22 mouse cellular contexts compared by ENCODE assay signal in the genomic region with DNA sequence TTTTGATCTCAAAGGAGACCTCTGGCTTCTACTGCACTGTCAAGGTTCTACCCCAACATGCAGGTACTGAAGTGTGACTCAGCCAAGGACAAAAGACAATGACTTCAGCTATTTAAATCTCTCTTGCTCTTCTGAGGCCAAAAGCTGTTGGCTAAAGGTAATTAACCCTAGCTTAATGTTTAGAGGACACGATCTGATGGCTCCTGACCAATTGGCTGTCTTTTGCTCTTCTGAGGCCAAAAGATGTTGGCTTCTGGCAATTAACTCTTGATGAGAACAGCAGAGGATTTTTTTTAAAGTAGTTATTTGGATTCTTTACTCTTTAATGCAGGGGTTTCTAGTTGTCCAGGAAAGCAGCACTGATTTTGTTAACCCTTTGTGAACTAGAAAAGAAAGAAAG.
DNase-seq lines count a peak whose midpoint lies in the region; TF ChIP-seq lines count a peak whose summit lies in the region.
"Had no signal": no experiment of that assay in that cellular context is flagged by ENCODE, and none has a peak within 500 bp of the region (broad histone marks: within the 10 kb centered on the region; RNA-seq: fewer than 3 reads in every experiment).

No protein-coding gene starts in this region.

- H3K27ac ChIP-seq in kidney, adult 2 months (ENCODE audit: insufficient read depth, low read depth, low read length), result no peak overlapping the region
- no peak overlapping the region for H3K27ac ChIP-seq in left cerebral cortex, adult 2 months
- H3K27ac ChIP-seq: embryonic facial prominence, embryonic 12.5 days; embryonic facial prominence, embryonic 15.5 days; gastrocnemius, adult 2 months; hindbrain, embryonic 12.5 days; hindbrain, embryonic 15.5 days had no signal

- no peak for TF ChIP-seq CTCF in kidney, adult 2 months (conservative IDR thresholded peaks at IDR 0.05; ENCODE audit: insufficient read depth, insufficient read length, low read depth, low read length)
- TF ChIP-seq CTCF in left cerebral cortex, adult 2 months (IDR thresholded peaks at IDR 0.05), result no peak

- intact Hi-C loops in left cerebral cortex, postnatal 4 days (cut with DNase I), result no loop called here
- intact Hi-C loops in left cerebral cortex, adult 2 months (cut with DNase I), result no loop called here

- WGBS in kidney, adult 2 months, result 10% methylated on average over 1 of the region's 1 CpGs

- no peaks in the 10 kb centered on the region for H3K4me1 ChIP-seq in kidney, adult 2 months (ENCODE audit: control insufficient read depth, insufficient read depth, low read length)
- H3K4me1 ChIP-seq: embryonic facial prominence, embryonic 12.5 days; embryonic facial prominence, embryonic 15.5 days; hindbrain, embryonic 12.5 days; hindbrain, embryonic 15.5 days had no signal

- H3K4me3 ChIP-seq in kidney, adult 2 months (ENCODE audit: insufficient read depth, low read depth, low read length), result no peak overlapping the region
- H3K4me3 ChIP-seq in left cerebral cortex, adult 2 months, result no peak overlapping the region
- H3K4me3 ChIP-seq: embryonic facial prominence, embryonic 12.5 days; embryonic facial prominence, embryonic 15.5 days; gastrocnemius, adult 2 months; hindbrain, embryonic 12.5 days; hindbrain, embryonic 15.5 days had no signal

- peak; percentile 14 to 54 for DNase-seq in cerebellum, postnatal 14 days
- no peak for DNase-seq in cerebellum, adult 9-11 months
- peak; percentile 67 for DNase-seq in kidney, adult 2 months
- DNase-seq in kidney, postnatal 25 days, result no peak
- DNase-seq in left cerebral cortex, postnatal 4 days, result peak; percentile 13
- no peak for DNase-seq in left cerebral cortex, adult 2 months (ENCODE audit: extremely low spot score in 1 of 2, low spot score in 2 of 2)
- DNase-seq: adrenal gland, postnatal 10 days; adrenal gland, postnatal 36 days; B cell, adult 2 months; cerebellum, adult 18-20 months; cerebellum, postnatal 25 days; forebrain, postnatal 0 days; gastrocnemius, adult 2 months; gastrocnemius, postnatal 14 days; heart, adult 11 months had no signal

- H3K36me3 ChIP-seq in kidney, adult 2 months (ENCODE audit: control insufficient read depth, insufficient read depth, low read length), result no peaks in the 10 kb centered on the region
- H3K36me3 ChIP-seq: embryonic facial prominence, embryonic 12.5 days; embryonic facial prominence, embryonic 15.5 days; G1E; hindbrain, embryonic 12.5 days; hindbrain, embryonic 15.5 days had no signal

- no peaks in the 10 kb centered on the region for H3K27me3 ChIP-seq in kidney, adult 2 months (replicated peaks; ENCODE audit: control insufficient read depth, insufficient read depth, low read length)
- H3K27me3 ChIP-seq: CH12.LX; embryonic facial prominence, embryonic 12.5 days; embryonic facial prominence, embryonic 15.5 days; hindbrain, embryonic 12.5 days; hindbrain, embryonic 15.5 days; Patski had no signal

- no peak for TF ChIP-seq POLR2A in kidney, adult 2 months (IDR thresholded peaks at IDR 0.05; ENCODE audit: low read depth, low read length)

Comparison
In these comparisons a context has a peak if more than half of its experiments do, and no peak if none do; other contexts are left out.
1. DNase-seq: peak in cerebellum, postnatal 14 days (2 of 2), kidney, adult 2 months (single experiment) and left cerebral cortex, postnatal 4 days (single experiment); none in cerebellum, adult 9-11 months (single experiment), kidney, postnatal 25 days (0 of 2) and left cerebral cortex, adult 2 months (0 of 2).